Mouse (Mus musculus): ENCODE results near the gene Pin1.

Pin1 gene

GRCm38 (mm10) chr9:20694721-20695235, 42.9 kb downstream of the Pin1 start:
- no peak for ATAC-seq (ENCODE audit: insufficient number of reproducible peaks, low FRiP score, low TSS enrichment)

GRCm38 (mm10) chr9:20696107-20696712, 44.3 kb downstream of the Pin1 start:
- ATAC-seq (ENCODE audit: insufficient number of reproducible peaks, low FRiP score, low TSS enrichment), result no peak

GRCm38 (mm10) chr9:20697466-20697865, 45.6 kb downstream of the Pin1 start:
- no peak for ATAC-seq (ENCODE audit: insufficient number of reproducible peaks, low FRiP score, low TSS enrichment)

GRCm38 (mm10) chr9:20703832-20704380, 52.0 kb downstream of the Pin1 start:
- ATAC-seq (ENCODE audit: insufficient number of reproducible peaks, low FRiP score, low TSS enrichment), result no peak

GRCm38 (mm10) chr9:20705420-20705819, 53.5 kb downstream of the Pin1 start:
- no peak for ATAC-seq (ENCODE audit: insufficient number of reproducible peaks, low FRiP score, low TSS enrichment)

GRCm38 (mm10) chr9:20705981-20706380, 54.1 kb downstream of the Pin1 start:
- ATAC-seq (ENCODE audit: insufficient number of reproducible peaks, low FRiP score, low TSS enrichment), result no peak

GRCm38 (mm10) chr9:20710471-20710870, 58.6 kb downstream of the Pin1 start:
- no peak for ATAC-seq (ENCODE audit: insufficient number of reproducible peaks, low FRiP score, low TSS enrichment)

GRCm38 (mm10) chr9:20712934-20713477, 61.1 kb downstream of the Pin1 start:
- no peak for ATAC-seq (ENCODE audit: insufficient number of reproducible peaks, low FRiP score, low TSS enrichment)

GRCm38 (mm10) chr9:20713478-20713987, 61.6 kb downstream of the Pin1 start:
- ATAC-seq (ENCODE audit: insufficient number of reproducible peaks, low FRiP score, low TSS enrichment), result no peak

GRCm38 (mm10) chr9:20715332-20715731, 63.4 kb downstream of the Pin1 start:
- no peak for ATAC-seq (ENCODE audit: insufficient number of reproducible peaks, low FRiP score, low TSS enrichment)
